Mouse (Mus musculus) heart, embryonic 13.5 days (tissue): ENCODE data around the gene Amotl2. TPM values are rescaled to one million over a fixed set of nuclear protein-coding genes. Genes with fewer than 3 reads are reported as not detected.

Experiments used
- ATAC-seq: fragments of 200-750 bp; cut with Nextera tagmentation; 2 replicates; pipeline ENCODE4 v1.8.0; 2017; ENCODE audit warnings: moderate TSS enrichment; ENCODE audit not compliant: insufficient number of reproducible peaks, low FRiP score, low TSS enrichment; ENCODE audit errors: extremely low read depth
- H3K27ac ChIP-seq: fragments of 300-500 bp; sonication (generic); replicated peaks from 2 replicates; pipeline ENCODE4 v1.5.1; 2015; ENCODE audit warnings: moderate library complexity, mild to moderate bottlenecking, inconsistent platforms
- H3K27me3 ChIP-seq: fragments of 300-500 bp; sonication (generic); replicated peaks from 2 replicates; pipeline ENCODE4 v1.6.1; 2015; ENCODE audit warnings: mild to moderate bottlenecking, inconsistent platforms
- H3K36me3 ChIP-seq: fragments of 300-500 bp; sonication (generic); 2 replicates; pipeline ENCODE4 v1.6.1; 2015; ENCODE audit warnings: mild to moderate bottlenecking, inconsistent platforms
- H3K4me1 ChIP-seq: fragments of 300-500 bp; sonication (generic); 2 replicates; pipeline ENCODE4 v1.6.1; 2015; ENCODE audit warnings: inconsistent platforms
- H3K4me2 ChIP-seq: fragments of 300-500 bp; sonication (generic); 2 replicates; pipeline ENCODE4 v1.6.1; 2015; ENCODE audit warnings: inconsistent platforms, mild to moderate bottlenecking, moderate library complexity
- H3K4me3 ChIP-seq: fragments of 300-500 bp; sonication (generic); 2 replicates; pipeline ENCODE4 v1.5.1; 2015; ENCODE audit warnings: moderate library complexity, mild to moderate bottlenecking, inconsistent platforms
- H3K9ac ChIP-seq: fragments of 300-500 bp; sonication (generic); 2 replicates; pipeline ENCODE4 v1.6.1; 2015; ENCODE audit warnings: inconsistent platforms, mild to moderate bottlenecking, moderate library complexity
- H3K9me3 ChIP-seq: fragments of 300-500 bp; sonication (generic); 2 replicates; pipeline ENCODE4 v1.6.1; 2016; ENCODE audit warnings: inconsistent platforms
- WGBS: fragments of 180-500 bp; shearing (Covaris S2); methylation state at CpG from one replicate; pipeline ENCODE4 v1.1.7; 2015; ENCODE audit warnings: mixed read lengths; 5-methylcytosine and 5-hydroxymethylcytosine counted together
- polyA plus RNA-seq: library from polyadenylated mRNA; unstranded; fragments of >200 nt; fragmentation: Nextera tagmentation; extraction: Ambion mirVana; gene quantifications from 2 replicates; pipeline ENCODE4 v1.2.1, GENCODE M21; 2015

Amotl2 gene
- polyA plus RNA-seq, 1 experiment from 2014 or later: 35.9 TPM

DNA sequence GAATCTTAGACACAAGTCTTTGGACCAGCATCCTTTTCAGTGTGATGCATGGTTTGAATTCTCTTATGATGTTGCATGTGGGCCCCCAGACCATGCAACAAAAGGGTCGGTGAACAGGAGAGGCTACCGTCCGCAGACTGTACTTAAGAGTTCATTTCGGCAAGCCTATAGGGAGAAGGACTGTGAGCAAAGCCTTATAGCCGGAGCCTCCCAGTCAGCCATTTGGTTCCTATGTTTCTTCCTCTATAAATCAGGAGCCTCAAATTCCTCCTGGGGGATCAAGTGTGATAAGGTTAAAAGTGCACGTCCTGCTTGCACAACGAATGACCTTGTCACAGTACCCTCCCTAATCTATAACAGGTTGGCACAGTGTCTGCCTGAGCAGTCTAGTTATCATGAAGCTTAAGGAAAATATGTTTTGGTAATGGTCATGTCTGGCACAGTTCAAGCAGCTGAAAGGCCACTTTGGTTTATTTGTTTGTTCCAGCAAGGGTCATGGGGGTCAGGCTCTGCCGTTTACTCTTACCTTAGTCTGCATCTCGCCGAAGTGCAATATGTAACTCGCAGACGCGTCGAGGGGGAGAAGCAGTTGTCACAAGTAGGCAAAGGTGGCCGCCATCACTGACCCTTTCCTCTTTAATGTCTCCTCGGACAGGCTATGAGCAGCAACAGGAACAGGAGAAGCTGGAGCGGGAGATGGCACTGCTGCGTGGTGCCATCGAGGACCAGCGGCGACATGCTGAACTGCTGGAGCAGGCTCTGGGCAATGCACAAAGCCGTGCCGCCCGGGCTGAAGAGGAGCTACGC lies 11.4 kb downstream of the Amotl2 start:
- WGBS: 74% methylated on average over 25 of the region's 25 CpGs
- Histone ChIP-seq H3K4me1 (peaks cover 84% of the 10 kb centered on the region), H3K4me2 (no peak overlapping the region), H3K9me3 (no peaks in the 10 kb centered on the region), H3K4me3 (no peak overlapping the region), H3K27ac (peak overlapping the region; percentile 99), H3K27me3 (no peaks in the 10 kb centered on the region), H3K36me3 (peaks cover 98% of the 10 kb centered on the region), H3K9ac (peak overlapping the region; percentile 20; the same call in 1 of the 2 replicates)
- ATAC-seq: no peak

DNA sequence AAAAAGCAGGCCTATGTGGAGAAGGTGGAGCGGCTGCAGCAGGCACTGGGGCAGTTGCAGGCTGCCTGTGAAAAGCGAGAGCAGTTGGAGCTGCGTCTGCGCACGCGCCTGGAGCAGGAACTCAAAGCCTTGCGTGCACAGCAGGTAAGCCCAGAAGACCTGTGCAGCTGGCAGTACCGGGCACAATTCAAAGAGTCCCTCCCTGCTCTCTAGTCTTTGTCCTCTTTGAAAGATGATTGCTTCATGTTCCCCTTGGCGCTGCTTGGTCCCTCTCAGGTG lies 11.9 kb downstream of the Amotl2 start:
- WGBS: 91% methylated on average over 9 of the region's 9 CpGs
- Histone ChIP-seq H3K9ac (no peak overlapping the region), H3K4me1 (peaks cover 79% of the 10 kb centered on the region)

DNA sequence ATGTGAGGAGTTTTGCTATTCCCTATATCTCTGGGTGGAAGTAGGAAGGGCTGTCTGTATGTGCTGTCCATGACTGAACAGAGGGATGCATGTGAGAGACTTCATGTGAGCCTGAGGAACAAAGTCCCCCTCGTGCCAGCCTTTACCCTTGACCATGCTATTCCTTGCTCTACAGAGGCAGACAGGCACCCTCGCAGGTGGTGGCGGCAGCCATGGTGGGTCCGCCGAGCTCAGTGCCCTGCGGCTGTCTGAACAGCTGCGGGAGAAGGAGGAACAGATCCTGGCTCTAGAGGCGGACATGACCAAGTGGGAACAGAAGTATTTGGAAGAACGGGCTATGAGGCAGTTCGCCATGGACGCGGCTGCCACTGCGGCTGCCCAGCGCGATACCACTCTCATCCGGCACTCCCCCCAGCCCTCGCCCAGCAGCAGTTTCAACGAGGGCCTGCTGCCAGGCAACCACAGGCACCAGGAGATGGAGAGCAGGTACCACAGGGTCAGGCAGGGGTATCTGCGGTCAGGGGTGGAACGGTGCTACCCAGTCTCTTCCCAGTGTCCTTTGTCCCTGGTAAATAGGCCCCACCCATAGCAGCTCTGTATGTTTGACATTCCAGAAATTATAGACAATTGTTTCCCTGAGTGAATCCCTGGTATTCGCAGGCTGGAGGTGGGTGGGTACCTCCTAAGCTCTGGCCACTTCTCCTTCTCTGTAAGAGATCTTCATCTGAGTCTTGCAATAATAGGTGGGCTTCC lies 12.8 kb downstream of the Amotl2 start:
- Histone ChIP-seq H3K4me3 (no peak overlapping the region), H3K27me3 (no peaks in the 10 kb centered on the region), H3K27ac (peak overlapping the region; percentile 99; the same call in 1 of the 2 replicates), H3K4me1 (peaks cover 70% of the 10 kb centered on the region), H3K9ac (no peak overlapping the region), H3K36me3 (peaks cover 95% of the 10 kb centered on the region), H3K9me3 (no peaks in the 10 kb centered on the region), H3K4me2 (no peak overlapping the region)
- ATAC-seq: no peak
- 88% methylated on average over 21 of the region's 21 CpGs for WGBS

More for the DNA sequence above, 11.9 kb downstream of the Amotl2 start:
- no peak for ATAC-seq
- Histone ChIP-seq H3K27ac (peak overlapping the region; percentile 99), H3K27me3 (no peaks in the 10 kb centered on the region), H3K36me3 (peaks cover 96% of the 10 kb centered on the region), H3K4me2 (no peak overlapping the region), H3K4me3 (no peak overlapping the region), H3K9me3 (no peaks in the 10 kb centered on the region)

DNA sequence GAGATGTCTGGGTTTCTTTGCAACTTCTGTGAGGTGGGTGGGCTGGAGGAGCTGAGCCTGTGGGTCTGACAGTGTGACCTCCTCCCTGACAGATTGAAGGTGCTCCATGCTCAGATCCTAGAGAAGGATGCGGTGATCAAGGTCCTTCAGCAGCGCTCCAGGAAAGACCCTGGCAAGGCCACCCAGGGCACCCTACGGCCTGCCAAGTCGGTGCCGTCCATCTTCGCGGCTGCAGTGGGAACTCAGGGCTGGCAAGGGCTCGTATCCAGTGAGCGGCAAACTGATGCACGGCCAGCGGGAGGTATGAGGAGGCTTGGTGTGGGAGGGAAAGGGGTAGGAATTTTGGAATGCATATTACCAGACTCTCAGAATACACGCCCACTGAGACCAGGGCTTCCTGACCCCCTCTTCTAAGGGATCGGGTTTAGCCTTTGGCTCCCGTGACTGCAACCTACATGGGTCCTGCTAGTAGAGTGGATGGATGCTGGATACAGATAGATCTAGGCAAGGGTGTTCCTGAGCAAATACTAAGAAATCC lies 13.5 kb downstream of the Amotl2 start:
- 77% methylated on average over 14 of the region's 14 CpGs for WGBS
- no peak overlapping the region for H3K9ac ChIP-seq
- no peaks in the 10 kb centered on the region for H3K27me3 ChIP-seq
- peak overlapping the region; percentile 99 for H3K27ac ChIP-seq
- peaks cover 88% of the 10 kb centered on the region for H3K36me3 ChIP-seq
- no peak for ATAC-seq
- no peaks in the 10 kb centered on the region for H3K9me3 ChIP-seq
- H3K4me2 ChIP-seq: no peak overlapping the region
- peaks cover 63% of the 10 kb centered on the region for H3K4me1 ChIP-seq
- H3K4me3 ChIP-seq: no peak overlapping the region

DNA sequence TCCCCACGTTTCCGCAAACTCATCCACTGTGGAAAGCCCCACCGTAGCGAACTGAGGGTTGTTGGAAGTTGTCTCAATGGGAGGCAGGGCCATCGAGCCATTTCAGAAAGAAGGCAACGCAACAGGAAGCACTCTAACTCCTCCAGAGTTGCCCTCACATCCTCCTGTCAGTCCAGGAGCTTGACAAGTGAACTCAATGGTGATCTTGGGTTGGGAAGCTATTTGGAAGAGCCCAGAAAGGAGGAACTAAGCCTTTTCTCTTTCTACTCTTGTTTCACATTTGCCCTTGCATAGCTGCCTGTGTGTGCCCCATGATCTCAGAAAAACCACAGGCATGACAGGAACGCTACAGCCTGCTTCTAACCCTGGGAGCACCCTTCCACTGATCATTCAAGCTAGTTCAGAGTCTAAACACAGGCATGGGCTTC lies 14.6 kb downstream of the Amotl2 start:
- Histone ChIP-seq H3K9me3 (no peaks in the 10 kb centered on the region), H3K4me1 (peaks cover 57% of the 10 kb centered on the region), H3K4me2 (no peak overlapping the region), H3K36me3 (peaks cover 77% of the 10 kb centered on the region), H3K27ac (peak overlapping the region; percentile 60), H3K9ac (peak overlapping the region; percentile 21; the same call in 1 of the 2 replicates), H3K4me3 (no peak overlapping the region), H3K27me3 (no peaks in the 10 kb centered on the region)
- 66% methylated on average over 7 of the region's 7 CpGs for whole genome bisulfite sequencing
- no peak for ATAC-seq

DNA sequence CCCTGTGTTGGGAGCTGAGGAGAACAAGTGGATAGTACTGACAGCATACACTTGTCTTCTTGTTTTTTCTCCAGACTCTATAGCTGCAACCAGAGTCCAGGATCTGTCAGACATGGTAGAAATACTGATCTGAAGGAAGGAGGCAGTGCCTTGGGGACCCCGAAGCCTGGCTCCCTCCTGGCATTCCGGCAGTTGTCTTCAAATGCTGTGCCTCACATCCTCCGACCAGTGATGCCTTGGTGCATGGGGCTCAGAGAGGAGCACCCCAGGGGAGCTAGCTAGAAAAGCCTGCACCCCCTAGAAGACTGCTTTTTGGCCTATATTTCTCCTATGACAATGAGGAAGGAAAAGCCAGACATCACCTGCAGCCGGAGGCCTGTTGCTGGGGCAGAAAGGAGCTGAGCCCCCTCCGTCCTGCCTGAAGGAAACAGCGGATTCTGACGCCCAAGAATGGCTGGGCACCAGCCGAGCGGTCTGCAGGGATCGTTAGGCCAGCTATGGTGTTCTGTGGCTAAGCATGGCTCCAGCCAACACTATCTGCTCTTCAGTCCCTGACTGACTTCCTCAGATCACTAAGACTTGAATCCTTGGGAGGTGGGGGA lies 15.2 kb downstream of the Amotl2 start:
- H3K36me3 ChIP-seq: peaks cover 73% of the 10 kb centered on the region
- H3K4me1 ChIP-seq: peaks cover 56% of the 10 kb centered on the region
- H3K9me3 ChIP-seq: no peaks in the 10 kb centered on the region
- peak overlapping the region; percentile 25; the same call in 1 of the 2 replicates for H3K9ac ChIP-seq
- H3K27ac ChIP-seq: peak overlapping the region; percentile 60; the same call in 1 of the 2 replicates
- H3K4me2 ChIP-seq: no peak overlapping the region
- 75% methylated on average over 10 of the region's 10 CpGs for WGBS
- no peaks in the 10 kb centered on the region for H3K27me3 ChIP-seq
- ATAC-seq: no peak
- no peak overlapping the region for H3K4me3 ChIP-seq

DNA sequence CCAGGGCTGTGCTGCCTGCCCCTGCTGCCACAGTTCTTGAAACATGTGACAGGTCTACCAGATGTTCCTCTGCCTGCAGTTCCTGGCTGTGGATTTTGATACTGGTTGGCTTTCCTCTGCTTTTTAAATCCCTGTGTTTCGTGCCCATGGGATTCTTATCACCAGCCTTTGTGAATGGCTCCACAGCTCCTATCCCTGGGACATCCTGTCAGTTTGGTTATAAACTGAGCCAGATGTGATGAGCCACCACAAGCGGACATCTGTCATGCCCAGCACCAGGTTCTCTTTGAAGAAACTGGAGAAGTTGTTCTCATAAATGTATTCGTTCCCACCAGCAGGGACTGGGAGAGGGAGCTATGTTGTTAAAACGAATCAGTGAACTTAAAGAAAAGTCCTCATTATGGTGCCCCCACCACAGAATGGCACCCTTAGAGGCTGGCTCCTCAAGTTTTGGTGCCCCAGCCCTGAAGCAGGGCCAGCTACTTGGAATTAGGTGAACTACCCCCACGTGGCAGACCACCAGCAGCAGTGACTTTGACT lies 15.9 kb downstream of the Amotl2 start:
- H3K4me1 ChIP-seq: peaks cover 55% of the 10 kb centered on the region
- H3K4me2 ChIP-seq: no peak overlapping the region
- no peak overlapping the region for H3K9ac ChIP-seq
- H3K4me3 ChIP-seq: no peak overlapping the region
- no peaks in the 10 kb centered on the region for H3K9me3 ChIP-seq
- peaks cover 66% of the 10 kb centered on the region for H3K36me3 ChIP-seq
- H3K27ac ChIP-seq: no peak overlapping the region; the same call in 1 of the 2 replicates
- 63% methylated on average over 5 of the region's 5 CpGs for WGBS
- ATAC-seq: no peak
- H3K27me3 ChIP-seq: no peaks in the 10 kb centered on the region

DNA sequence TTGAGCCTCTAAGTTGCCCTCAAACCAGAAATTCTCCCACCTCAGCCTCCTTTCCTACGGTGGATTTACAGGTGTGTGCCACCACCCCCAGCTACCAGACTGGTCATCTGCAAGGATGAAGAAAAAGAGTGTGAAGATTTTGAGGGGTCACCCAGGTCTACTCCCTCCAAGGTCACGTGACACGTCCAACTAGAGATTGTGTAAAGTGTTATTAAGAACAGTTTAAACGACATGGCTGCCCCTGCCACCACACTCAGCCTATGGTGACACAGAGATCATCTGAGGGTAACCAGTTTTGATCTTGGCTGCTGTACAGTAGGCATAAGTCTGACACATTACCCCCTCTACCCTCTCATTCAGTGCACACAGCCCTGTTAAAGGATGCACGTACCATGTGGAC lies 17.0 kb downstream of the Amotl2 start:
- Histone ChIP-seq H3K9ac (no peak overlapping the region), H3K4me3 (no peak overlapping the region), H3K4me1 (peaks cover 50% of the 10 kb centered on the region), H3K27me3 (no peaks in the 10 kb centered on the region), H3K4me2 (no peak overlapping the region), H3K36me3 (peaks cover 55% of the 10 kb centered on the region), H3K27ac (no peak overlapping the region), H3K9me3 (no peaks in the 10 kb centered on the region)
- WGBS: 69% methylated on average over 5 of the region's 5 CpGs
- ATAC-seq: no peak

DNA sequence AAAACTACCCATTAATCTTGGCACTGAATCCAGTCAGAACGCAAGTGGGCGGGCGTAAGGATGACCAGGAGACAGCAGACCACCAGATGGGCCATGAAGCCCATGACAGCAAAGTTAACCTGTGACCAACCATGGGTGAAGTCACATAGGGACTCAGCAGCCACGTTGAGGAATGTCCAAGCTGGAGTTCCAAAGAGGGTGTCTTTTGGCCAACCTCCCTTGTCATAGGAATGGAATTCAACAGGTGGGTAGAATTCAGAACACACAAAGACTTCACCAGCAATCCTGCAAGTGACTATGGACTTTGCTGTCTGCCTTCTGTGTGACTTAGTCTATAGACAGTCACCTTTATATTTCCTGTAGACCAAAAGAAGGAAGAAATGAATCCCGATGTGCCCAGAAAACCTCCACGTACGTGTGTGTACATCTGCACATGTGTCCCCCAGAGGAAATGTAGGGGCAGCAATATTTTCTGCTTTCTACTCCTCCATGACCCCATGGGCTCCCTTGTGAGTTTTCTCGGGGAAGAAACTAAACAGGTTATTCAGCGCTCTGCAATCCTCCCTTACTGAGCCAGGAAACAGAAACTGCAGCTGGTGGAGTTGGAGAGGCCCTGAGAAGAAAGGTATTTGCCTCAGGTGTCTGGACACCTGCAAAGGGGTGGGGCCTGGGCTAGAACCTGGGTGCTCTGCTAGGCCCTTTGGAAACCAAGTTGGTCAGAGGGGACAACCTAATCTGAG lies 17.7 kb downstream of the Amotl2 start:
- Histone ChIP-seq H3K36me3 (peaks cover 48% of the 10 kb centered on the region), H3K27me3 (no peaks in the 10 kb centered on the region), H3K27ac (no peak overlapping the region; the same call in 1 of the 2 replicates), H3K4me1 (peaks cover 44% of the 10 kb centered on the region), H3K9me3 (no peaks in the 10 kb centered on the region), H3K9ac (no peak overlapping the region), H3K4me2 (no peak overlapping the region), H3K4me3 (no peak overlapping the region)
- ATAC-seq: no peak
- WGBS: 69% methylated on average over 9 of the region's 9 CpGs

DNA sequence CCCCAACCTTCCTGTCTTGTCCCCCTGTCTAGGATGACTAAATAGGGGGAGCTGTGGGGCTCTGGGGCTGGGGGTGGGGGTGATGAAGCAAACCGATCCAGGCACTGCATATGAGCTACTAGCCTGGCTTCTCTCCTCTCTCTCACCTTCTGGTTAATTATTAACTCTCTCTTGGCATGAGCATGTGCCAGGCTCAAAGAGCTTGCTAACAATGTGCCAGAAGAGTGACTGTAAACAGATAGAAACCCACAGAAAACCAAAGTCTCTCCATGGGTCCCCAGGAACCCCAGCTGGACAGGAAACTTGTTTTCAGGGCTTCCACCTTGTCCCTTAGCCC lies 18.2 kb downstream of the Amotl2 start:
- Histone ChIP-seq H3K27ac (no peak overlapping the region; the same call in 1 of the 2 replicates), H3K4me1 (peaks cover 45% of the 10 kb centered on the region), H3K27me3 (no peaks in the 10 kb centered on the region), H3K9me3 (no peaks in the 10 kb centered on the region), H3K4me3 (no peak overlapping the region), H3K9ac (no peak overlapping the region), H3K4me2 (no peak overlapping the region), H3K36me3 (peaks cover 43% of the 10 kb centered on the region)
- ATAC-seq: no peak
- 45% methylated on average over 1 of the region's 1 CpGs for WGBS
